Mouse (Mus musculus): Measurements from ENCODE around the gene Dgkg.
A peak's percentile ranks its signal among the peaks of the same experiment; 100 is the strongest.

Gene Dgkg

DNA sequence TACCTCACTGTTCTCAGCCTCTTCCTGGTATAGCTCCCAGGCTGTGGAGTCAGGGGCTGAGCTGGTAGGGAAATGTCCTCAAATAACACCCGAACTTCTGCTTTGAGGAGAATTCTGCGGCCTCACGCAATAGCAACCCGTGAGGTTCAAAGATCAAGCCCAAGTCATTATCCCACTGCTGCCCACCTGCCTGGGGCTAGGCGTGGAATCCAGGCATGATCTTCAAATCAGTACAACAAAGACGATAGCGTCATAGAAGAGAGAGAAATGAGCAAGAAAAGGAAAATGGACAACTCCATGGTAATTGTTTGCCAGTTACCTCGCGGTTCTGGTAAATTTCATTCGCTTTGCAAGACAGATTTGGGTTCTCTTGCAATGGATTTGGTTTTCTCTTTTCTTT lies 109.3 kb downstream of the Dgkg start:
- DNase-seq (ENCODE audit: low read depth, low spot score): no peak

GRCm38 (mm10) chr16:22545799-22546198 lies 111.2 kb downstream of the Dgkg start:
- DNase-seq (ENCODE audit: low read depth, low spot score): no peak

- DNase-seq (ENCODE audit: low read depth, low spot score): no peak
Measured at GRCm38 (mm10) chr16:22545016-22545561, 111.9 kb downstream of the Dgkg start.

DNA sequence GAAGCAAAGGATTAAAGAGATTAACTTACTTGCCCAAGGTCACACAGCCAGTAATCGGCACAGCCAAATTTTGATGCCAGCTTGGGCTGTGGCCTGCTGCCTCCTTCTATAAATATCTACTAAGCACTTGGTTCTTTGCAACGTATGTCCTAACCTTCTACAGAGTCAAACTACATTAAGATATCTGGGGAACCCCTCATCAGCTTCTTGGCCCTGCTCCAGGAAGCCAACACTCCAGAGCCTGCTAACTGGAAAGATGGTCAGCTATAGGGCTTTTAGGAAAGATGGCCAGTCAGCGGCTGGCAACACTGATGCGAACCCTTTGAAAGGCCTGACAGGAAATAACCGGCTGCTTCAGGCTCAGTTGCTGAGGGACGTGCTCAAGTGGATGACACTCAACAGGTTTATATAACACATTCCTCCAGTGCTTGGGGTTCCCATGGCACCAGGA lies 114.3 kb downstream of the Dgkg start:
- no peak for DNase-seq (ENCODE audit: low read depth, low spot score)

- no peak for DNase-seq (ENCODE audit: low read depth, low spot score)
Measured at GRCm38 (mm10) chr16:22539275-22539674, 117.7 kb downstream of the Dgkg start.

GRCm38 (mm10) chr16:22536581-22537160 lies 120.3 kb downstream of the Dgkg start:
- DNase-seq (ENCODE audit: low read depth, low spot score): no peak

GRCm38 (mm10) chr16:22533087-22533486 lies 123.9 kb downstream of the Dgkg start:
- no peak for DNase-seq (ENCODE audit: low read depth, low spot score)

GRCm38 (mm10) chr16:22531834-22532233 lies 125.2 kb downstream of the Dgkg start:
- no peak for DNase-seq (ENCODE audit: low read depth, low spot score)

DNA sequence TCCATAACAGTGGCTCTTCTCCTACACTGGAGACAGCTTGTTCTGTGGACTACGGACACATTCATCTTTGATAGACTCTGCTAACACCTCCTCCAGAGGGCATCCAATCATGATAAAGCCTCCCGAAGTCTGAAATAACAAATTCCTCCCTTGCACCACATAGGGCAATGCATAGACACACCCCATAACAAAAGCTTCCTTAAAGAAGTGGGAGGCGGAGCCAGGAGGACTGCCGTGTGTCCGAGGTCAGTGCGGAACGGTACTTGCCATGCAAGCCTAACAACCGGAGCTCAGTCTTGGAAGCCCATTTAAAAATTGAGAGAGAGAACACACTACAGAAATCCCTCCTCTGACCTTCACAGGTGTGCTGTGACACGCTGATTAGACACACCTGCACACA lies 126.0 kb downstream of the Dgkg start:
- no peak for DNase-seq (ENCODE audit: low read depth, low spot score)

DNA sequence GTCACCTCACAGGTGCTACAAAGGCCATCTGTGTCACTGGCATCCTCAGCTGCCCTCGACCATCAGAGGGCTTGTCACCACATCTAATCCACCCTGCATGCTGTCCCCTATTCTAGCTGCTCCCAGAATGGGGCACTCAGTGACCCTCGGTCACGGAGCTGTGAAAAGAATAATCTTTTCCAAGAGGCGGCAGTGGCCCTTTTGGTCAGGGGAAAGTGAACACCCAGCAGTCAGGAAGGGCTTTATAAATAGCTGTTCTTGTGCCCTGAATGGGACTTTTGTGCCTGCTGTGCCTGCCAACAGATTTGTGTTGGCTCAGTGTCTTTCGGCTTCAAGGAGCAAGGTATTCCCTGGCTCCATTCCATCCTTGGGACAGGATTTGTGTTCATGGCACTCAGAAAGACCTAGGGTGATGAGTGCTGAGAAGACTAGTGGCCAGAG lies 129.5 kb downstream of the Dgkg start:
- DNase-seq (ENCODE audit: low read depth, low spot score): no peak

GRCm38 (mm10) chr16:22526386-22526785 lies 130.6 kb downstream of the Dgkg start:
- peak; percentile 64 for DNase-seq (ENCODE audit: low read depth, low spot score)

GRCm38 (mm10) chr16:22517431-22518384 lies 139.3 kb downstream of the Dgkg start:
- DNase-seq (ENCODE audit: low read depth, low spot score): no peak

DNA sequence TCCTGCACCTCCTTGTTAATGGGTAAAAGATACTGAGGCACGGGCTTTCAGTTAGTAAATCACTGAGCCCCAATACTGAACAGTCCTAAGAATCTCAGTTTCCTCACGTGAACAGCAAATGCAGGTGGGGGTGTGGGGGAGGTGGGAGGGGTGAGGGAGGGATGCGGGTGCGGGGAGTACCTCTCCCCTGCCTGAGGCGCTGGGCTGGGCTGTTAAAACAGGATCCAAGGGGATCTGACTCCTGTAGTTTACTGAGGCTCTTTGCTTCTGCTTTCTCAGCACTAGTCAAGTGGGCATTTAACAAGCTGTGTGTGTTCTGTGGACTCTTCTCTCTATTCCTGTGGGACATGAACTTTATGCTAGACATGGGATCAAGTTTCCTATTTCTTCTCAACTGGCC lies 141.5 kb downstream of the Dgkg start:
- no peak for DNase-seq (ENCODE audit: low read depth, low spot score)

DNA sequence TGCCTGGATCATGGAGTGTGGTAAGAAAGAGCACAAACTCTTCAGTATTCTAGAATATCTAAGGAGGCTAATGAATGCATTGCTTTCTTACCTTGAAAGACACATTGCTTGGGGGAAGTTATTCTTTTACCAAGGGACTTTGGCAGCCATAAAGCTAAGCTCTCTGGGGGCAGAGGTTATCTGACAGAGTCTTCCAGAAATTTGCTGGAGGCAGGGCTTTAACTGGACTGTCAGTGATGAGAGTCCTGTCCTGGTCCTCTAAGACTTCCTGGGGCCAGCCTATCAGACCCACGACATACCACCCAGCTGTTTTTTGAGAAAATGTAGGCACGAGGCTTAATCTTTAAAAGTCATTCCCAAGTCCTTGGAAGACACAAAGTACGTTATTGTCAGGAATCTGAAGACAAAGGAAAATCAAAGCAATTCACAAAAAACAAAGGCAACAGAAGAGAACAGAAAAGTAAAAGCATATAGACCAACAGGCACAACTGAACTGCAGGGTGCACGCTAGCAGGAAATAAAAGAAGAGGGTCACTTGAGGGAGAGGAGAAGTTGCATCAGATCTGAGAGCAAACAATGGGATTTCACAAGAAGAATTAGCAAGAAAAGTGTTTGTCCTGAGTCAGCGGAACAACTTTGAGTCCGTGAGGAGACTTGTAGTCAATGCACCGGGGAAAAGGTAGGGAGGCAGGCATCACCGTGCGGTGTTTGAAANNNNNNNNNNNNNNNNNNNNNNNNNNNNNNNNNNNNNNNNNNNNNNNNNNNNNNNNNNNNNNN lies 146.0 kb downstream of the Dgkg start:
- no peak for DNase-seq (ENCODE audit: low read depth, low spot score)

GRCm38 (mm10) chr16:22508936-22509563 lies 148.0 kb downstream of the Dgkg start:
- no peak for DNase-seq (ENCODE audit: low read depth, low spot score)

GRCm38 (mm10) chr16:22505656-22506055 lies 151.4 kb downstream of the Dgkg start:
- no peak for DNase-seq (ENCODE audit: low read depth, low spot score)

DNA sequence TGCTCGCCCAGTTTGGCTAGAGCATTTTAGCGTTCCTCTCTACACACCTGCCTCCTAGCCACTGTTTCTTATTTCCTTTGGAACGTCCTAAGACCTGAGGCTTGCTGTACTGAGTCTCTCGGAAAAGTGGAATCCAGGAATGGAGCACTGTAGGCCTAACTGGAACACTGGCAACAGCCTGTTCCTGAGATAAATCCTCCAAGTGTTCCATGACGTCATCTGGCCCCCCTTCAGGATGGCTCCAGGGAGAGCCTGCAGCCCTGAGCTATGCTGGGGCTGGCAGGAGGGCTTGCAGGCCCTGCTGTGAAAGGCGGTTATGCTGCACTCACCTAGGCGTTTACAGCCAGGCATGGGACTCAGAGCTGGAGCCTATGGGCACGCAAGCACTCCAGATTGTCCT lies 152.2 kb downstream of the Dgkg start:
- DNase-seq (ENCODE audit: low read depth, low spot score): no peak

DNA sequence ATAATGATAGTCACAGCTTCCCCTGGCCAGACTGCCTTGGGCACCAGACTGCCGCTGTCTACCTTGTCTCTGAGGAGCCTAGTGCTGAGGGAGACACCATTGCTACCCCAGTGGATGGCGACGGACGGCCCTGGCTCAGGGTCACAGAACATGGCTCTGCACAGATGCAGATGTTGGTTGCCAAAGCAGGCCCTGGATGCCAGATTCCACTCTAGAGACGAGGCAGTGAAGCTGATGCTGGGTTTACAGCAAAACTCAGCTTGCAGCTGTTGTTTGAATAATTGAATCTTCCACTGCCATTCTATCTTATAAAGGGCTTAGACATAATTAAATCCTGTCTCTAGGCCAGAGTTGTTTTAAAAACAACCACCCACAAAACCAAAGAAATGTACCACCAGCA lies 153.0 kb downstream of the Dgkg start:
- no peak for DNase-seq (ENCODE audit: low read depth, low spot score)

DNA sequence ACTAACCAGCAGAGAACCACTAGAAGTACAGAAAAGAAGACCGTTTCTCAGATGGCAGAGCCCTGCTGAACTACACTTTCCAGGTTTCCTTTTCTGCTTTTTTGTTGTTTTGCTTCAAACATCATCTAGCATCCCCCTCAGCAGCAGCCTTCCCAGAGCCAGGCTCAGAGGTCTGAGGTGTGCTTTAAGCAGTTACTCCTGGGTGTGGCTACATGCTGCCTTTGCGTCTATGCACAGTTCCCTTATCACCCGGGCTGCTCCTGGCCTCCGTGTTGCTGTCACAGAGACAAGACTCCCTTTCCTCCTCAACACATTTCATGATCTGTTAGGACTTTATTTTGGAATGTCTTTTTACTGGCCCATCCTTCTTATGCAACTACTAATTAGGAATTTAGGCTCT lies 153.6 kb downstream of the Dgkg start:
- DNase-seq (ENCODE audit: low read depth, low spot score): no peak

GRCm38 (mm10) chr16:22501855-22502254 lies 155.2 kb downstream of the Dgkg start:
- no peak for DNase-seq (ENCODE audit: low read depth, low spot score)

DNA sequence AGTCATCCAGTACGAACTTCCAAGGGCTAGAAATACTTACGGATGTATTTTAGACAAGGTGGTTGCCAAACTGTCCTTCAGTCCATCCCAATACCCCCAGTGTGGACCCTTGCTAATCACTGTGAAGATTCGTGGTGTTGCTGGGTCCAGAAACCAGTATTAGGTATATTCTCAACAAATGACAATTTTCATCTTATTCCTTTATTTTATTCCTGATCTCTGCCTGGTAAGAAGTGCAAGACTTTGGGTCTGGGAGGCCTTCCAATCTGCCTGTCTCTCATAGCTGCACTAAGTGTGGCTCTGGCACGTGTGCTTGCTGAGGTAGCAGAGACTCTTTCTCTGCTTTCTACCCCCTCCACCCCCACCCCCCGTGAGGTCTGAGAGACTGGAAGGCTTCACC lies 156.5 kb downstream of the Dgkg start:
- no peak for DNase-seq (ENCODE audit: low read depth, low spot score)
